Mouse (Mus musculus): ENCODE measurements around the gene Hnrnpa0. TPM values are rescaled to one million over a fixed set of nuclear protein-coding genes. Genes with fewer than 3 reads are reported as not detected.

Hnrnpa0 gene
- total RNA-seq, 1 experiment from 2014 or later, result 55.9 TPM

- ATAC-seq (ENCODE audit: extremely low read depth, insufficient number of reproducible peaks, low FRiP score, poor library complexity, severe bottlenecking), result peak; percentile 84
Measured at GRCm38 (mm10) chr13:58128768-58129671, 664 bp upstream of the Hnrnpa0 start.

GRCm38 (mm10) chr13:58127766-58128361 lies 492 bp downstream of the Hnrnpa0 start:
- ATAC-seq (ENCODE audit: extremely low read depth, insufficient number of reproducible peaks, low FRiP score, poor library complexity, severe bottlenecking), result no peak

GRCm38 (mm10) chr13:58126862-58127765 lies 1.2 kb downstream of the Hnrnpa0 start:
- ATAC-seq (ENCODE audit: extremely low read depth, insufficient number of reproducible peaks, low FRiP score, poor library complexity, severe bottlenecking), result no peak

- peak; percentile 31; the same call in 1 of the 2 replicates for ATAC-seq (ENCODE audit: extremely low read depth, insufficient number of reproducible peaks, low FRiP score, poor library complexity, severe bottlenecking)
Measured at GRCm38 (mm10) chr13:58126126-58126525, 2.2 kb downstream of the Hnrnpa0 start.

- no peak for ATAC-seq (ENCODE audit: extremely low read depth, insufficient number of reproducible peaks, low FRiP score, poor library complexity, severe bottlenecking)
Measured at GRCm38 (mm10) chr13:58124989-58125388, 3.4 kb downstream of the Hnrnpa0 start.

- no peak for ATAC-seq (ENCODE audit: extremely low read depth, insufficient number of reproducible peaks, low FRiP score, poor library complexity, severe bottlenecking)
Measured at GRCm38 (mm10) chr13:58124278-58124677, 4.1 kb downstream of the Hnrnpa0 start.

- no peak for ATAC-seq (ENCODE audit: extremely low read depth, insufficient number of reproducible peaks, low FRiP score, poor library complexity, severe bottlenecking)
Measured at GRCm38 (mm10) chr13:58123381-58123780, 5.0 kb downstream of the Hnrnpa0 start.

GRCm38 (mm10) chr13:58122786-58123297 lies 5.5 kb downstream of the Hnrnpa0 start:
- ATAC-seq (ENCODE audit: extremely low read depth, insufficient number of reproducible peaks, low FRiP score, poor library complexity, severe bottlenecking), result no peak

GRCm38 (mm10) chr13:58117318-58118017 lies 10.9 kb downstream of the Hnrnpa0 start:
- peak; percentile 17; the same call in 1 of the 2 replicates for ATAC-seq (ENCODE audit: extremely low read depth, insufficient number of reproducible peaks, low FRiP score, poor library complexity, severe bottlenecking)

- no peak for ATAC-seq (ENCODE audit: extremely low read depth, insufficient number of reproducible peaks, low FRiP score, poor library complexity, severe bottlenecking)
Measured at GRCm38 (mm10) chr13:58116801-58117200, 11.6 kb downstream of the Hnrnpa0 start.

- ATAC-seq (ENCODE audit: extremely low read depth, insufficient number of reproducible peaks, low FRiP score, poor library complexity, severe bottlenecking), result no peak
Measured at GRCm38 (mm10) chr13:58115227-58115626, 13.1 kb downstream of the Hnrnpa0 start.

GRCm38 (mm10) chr13:58113061-58113900 lies 15.1 kb downstream of the Hnrnpa0 start, which contains the start of gene Klhl3:
Gene Klhl3 (minus strand): TSS chr13:58113592.
- ATAC-seq (ENCODE audit: extremely low read depth, insufficient number of reproducible peaks, low FRiP score, poor library complexity, severe bottlenecking), result peak; percentile 28; the same call in 1 of the 2 replicates

- no peak for ATAC-seq (ENCODE audit: extremely low read depth, insufficient number of reproducible peaks, low FRiP score, poor library complexity, severe bottlenecking)
Measured at GRCm38 (mm10) chr13:58112601-58113041, 15.7 kb downstream of the Hnrnpa0 start.

GRCm38 (mm10) chr13:58112191-58112590 lies 16.2 kb downstream of the Hnrnpa0 start:
- ATAC-seq (ENCODE audit: extremely low read depth, insufficient number of reproducible peaks, low FRiP score, poor library complexity, severe bottlenecking), result no peak

- ATAC-seq (ENCODE audit: extremely low read depth, insufficient number of reproducible peaks, low FRiP score, poor library complexity, severe bottlenecking), result no peak
Measured at GRCm38 (mm10) chr13:58111306-58111705, 17.1 kb downstream of the Hnrnpa0 start.

GRCm38 (mm10) chr13:58090643-58091042 lies 37.7 kb downstream of the Hnrnpa0 start:
- no peak for ATAC-seq (ENCODE audit: extremely low read depth, insufficient number of reproducible peaks, low FRiP score, poor library complexity, severe bottlenecking)

GRCm38 (mm10) chr13:58084396-58084795 lies 44.0 kb downstream of the Hnrnpa0 start:
- no peak for ATAC-seq (ENCODE audit: extremely low read depth, insufficient number of reproducible peaks, low FRiP score, poor library complexity, severe bottlenecking)
